9 mouse cellular contexts compared by ENCODE assay signal in the genomic region with DNA sequence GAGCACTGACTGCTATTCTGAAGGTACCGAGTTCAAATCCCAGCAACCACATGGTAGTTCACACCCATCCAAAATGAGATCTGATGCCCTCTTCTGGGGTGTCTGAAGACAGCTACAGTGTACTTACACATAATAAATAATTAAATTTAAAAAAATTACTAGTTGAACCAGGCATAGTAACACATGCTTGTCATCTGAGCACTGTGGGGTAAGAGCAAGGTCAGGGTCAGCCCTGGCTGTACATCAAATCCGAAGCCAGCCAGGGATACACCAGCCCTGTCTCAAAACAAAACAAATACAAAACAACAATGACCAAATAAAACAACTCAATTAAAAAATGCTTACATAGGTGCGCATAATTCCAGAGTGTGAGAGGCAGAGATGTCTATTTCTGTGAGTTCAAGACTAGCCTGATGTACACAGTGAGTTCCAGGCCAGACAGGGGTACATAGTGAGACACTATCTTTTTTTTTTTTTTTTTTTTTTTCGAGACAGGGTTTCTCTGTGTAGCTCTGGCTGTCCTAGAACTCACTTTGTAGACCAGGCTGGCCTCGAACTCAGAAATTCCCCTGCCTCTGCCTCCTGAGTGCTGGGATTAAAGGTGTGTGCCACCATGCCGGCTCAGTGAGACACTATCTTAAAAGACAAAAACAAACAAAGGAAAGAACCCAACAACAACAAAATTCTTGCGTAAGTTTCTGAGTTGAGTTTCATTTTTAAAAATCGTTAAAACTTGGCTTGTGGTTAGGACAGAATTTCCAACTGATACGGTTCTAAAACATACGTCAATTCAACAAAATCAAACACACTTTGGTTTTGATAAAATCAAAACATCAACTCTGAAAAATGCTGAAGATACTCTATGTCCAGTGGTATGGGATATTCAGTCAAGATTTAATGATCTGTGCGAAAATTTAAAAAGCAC. TPM values are rescaled to one million over a fixed set of nuclear protein-coding genes. Genes with fewer than 3 reads are reported as not detected.
A peak's percentile ranks its signal among the peaks of the same experiment; 100 is the strongest.
DNase-seq lines count a peak whose midpoint lies in the region; ATAC-seq and TF ChIP-seq lines count a peak whose summit lies in the region.
"Had no signal": no experiment of that assay in that cellular context is flagged by ENCODE, and none has a peak within 500 bp of the region (broad histone marks: within the 10 kb centered on the region; RNA-seq: fewer than 3 reads in every experiment).

No protein-coding gene starts in this region.

- peaks cover 17% of the 10 kb centered on the region for H3K4me1 ChIP-seq in forebrain, embryonic 13.5 days
- H3K4me1 ChIP-seq in liver, embryonic 16.5 days (ENCODE audit: control insufficient read depth, low read depth, low read length) = peaks cover 40% of the 10 kb centered on the region

- H3ac ChIP-seq in C2C12 (ENCODE audit: control insufficient read depth, insufficient read length, low read depth) = peak overlapping the region; percentile 22

- 91% methylated on average over 11 of the region's 11 CpGs for WGBS in forebrain, embryonic 13.5 days
- WGBS in liver, embryonic 16.5 days (ENCODE audit: insufficient replicate concordance) = 55% methylated on average over 11 of the region's 11 CpGs

- no peak for DNase-seq in gastrocnemius, adult 2 months
- no peak for DNase-seq in gastrocnemius, postnatal 36 days
- DNase-seq in MN1 (ENCODE audit: low spot score) = no peak
- no peak for DNase-seq in layer of hippocampus, adult 8-10 months (ENCODE audit: low spot score in 2 of 2)
- no peak for DNase-seq in right cerebral cortex, adult 18-20 months

- H3K27ac ChIP-seq in gastrocnemius, adult 2 months = peak overlapping the region; percentile 97
- peak overlapping the region; percentile 99; the same call in 1 of the 2 replicates for H3K27ac ChIP-seq in forebrain, embryonic 13.5 days
- H3K27ac ChIP-seq in liver, embryonic 16.5 days (ENCODE audit: low read length) = peak overlapping the region; percentile 95; the same call in 1 of the 2 replicates

- peaks cover 13% of the 10 kb centered on the region for H3K36me3 ChIP-seq in C2C12 (ENCODE audit: control insufficient read depth, insufficient read depth)
- H3K36me3 ChIP-seq in forebrain, embryonic 13.5 days (ENCODE audit: poor library complexity, severe bottlenecking) = peaks cover 12% of the 10 kb centered on the region; the same call in 1 of the 2 replicates
- H3K36me3 ChIP-seq in liver, embryonic 16.5 days (ENCODE audit: control insufficient read depth, insufficient read depth) = no peaks in the 10 kb centered on the region

- H3K79me3 ChIP-seq in C2C12 (ENCODE audit: low read depth) = peaks cover 31% of the 10 kb centered on the region

- TF ChIP-seq CTCF in gastrocnemius, adult 2 months (IDR thresholded peaks at IDR 0.05) = no peak
- no peak for TF ChIP-seq CTCF in C2C12 (IDR thresholded peaks at IDR 0.05; ENCODE audit: control insufficient read depth, insufficient read depth, insufficient read length)

- peak overlapping the region; percentile 97 for H3K9ac ChIP-seq in forebrain, embryonic 13.5 days
- no peak overlapping the region for H3K9ac ChIP-seq in liver, embryonic 16.5 days (ENCODE audit: low read depth, low read length)

- peak overlapping the region; percentile 90 for H3K4me3 ChIP-seq in gastrocnemius, adult 2 months
- peak overlapping the region; percentile 71 for H3K4me3 ChIP-seq in C2C12 (ENCODE audit: insufficient read depth, poor library complexity, severe bottlenecking)
- peak overlapping the region; percentile 96 for H3K4me3 ChIP-seq in forebrain, embryonic 13.5 days
- peak overlapping the region; percentile 96 for H3K4me3 ChIP-seq in liver, embryonic 16.5 days (ENCODE audit: low read depth, low read length)

- no peak for ATAC-seq in forebrain, embryonic 13.5 days
- ATAC-seq in liver, embryonic 16.5 days (ENCODE audit: low read depth) = no peak

- H3K4me2 ChIP-seq in forebrain, embryonic 13.5 days = peak overlapping the region; percentile 92
- peak overlapping the region; percentile 88 for H3K4me2 ChIP-seq in liver, embryonic 16.5 days (ENCODE audit: low read depth, low read length)

- intact Hi-C loops in gastrocnemius, adult 2 months (cut with DNase I) = no loop called here
- intact Hi-C loops in gastrocnemius, postnatal 36 days (cut with DNase I) = no loop called here

- H3K9me3 ChIP-seq in forebrain, embryonic 13.5 days (replicated peaks) = no peaks in the 10 kb centered on the region
- H3K9me3 ChIP-seq in liver, embryonic 16.5 days (replicated peaks; ENCODE audit: control insufficient read depth, low read length) = no peaks in the 10 kb centered on the region

- no peaks in the 10 kb centered on the region for H3K27me3 ChIP-seq in C2C12 (ENCODE audit: control insufficient read depth, insufficient read depth, insufficient read length)
- H3K27me3 ChIP-seq in forebrain, embryonic 13.5 days = 0 out of 2 replicates have a peak, but pooled peaks cover 5% of the 10 kb centered on the region
- no peaks in the 10 kb centered on the region for H3K27me3 ChIP-seq in liver, embryonic 16.5 days (ENCODE audit: control insufficient read depth, insufficient read depth, low read depth, low read length)

- H3K79me2 ChIP-seq in C2C12 (ENCODE audit: control insufficient read depth, insufficient read depth) = peaks cover 47% of the 10 kb centered on the region

TF ChIP-seq in C2C12, 6 proteins besides CTCF, POLR2A, EP300 and RAD21:
- TF ChIP-seq USF1 (IDR thresholded peaks at IDR 0.05; ENCODE audit: low read depth) = no peak
- TF ChIP-seq FOSL1 (IDR thresholded peaks at IDR 0.05; ENCODE audit: insufficient read depth, low read length, poor library complexity, severe bottlenecking) = no peak
- TF ChIP-seq MAX (IDR thresholded peaks at IDR 0.05) = no peak
- TF ChIP-seq CEBPB (IDR thresholded peaks at IDR 0.05; ENCODE audit: low read depth) = peak; percentile 47
- TF ChIP-seq MYOD1 (IDR thresholded peaks at IDR 0.05; ENCODE audit: control insufficient read depth, insufficient read length, low read depth) = no peak

RNA-seq across cellular contexts. Expression of a gene that starts 1.1 kb away (rescaled TPM):
- total RNA-seq in gastrocnemius, adult 2 months (2021) = 1 to 10 TPM; 3.3 to 5.7 TPM
- total RNA-seq in gastrocnemius, postnatal 36 days (2021) = 1 to 10 TPM; 2.9 to 3.8 TPM
- polyA plus RNA-seq in C2C12 (2012; fragmentation: generic; extraction: Trizol) = 6.3 TPM
- 10.6 and 10.7 TPM in 2 replicates for polyA plus RNA-seq in forebrain, embryonic 13.5 days (2015; fragmentation: Nextera tagmentation; extraction: Ambion mirVana)
- 5.6 and 6.4 TPM in 2 replicates for polyA plus RNA-seq in liver, embryonic 16.5 days (2015; fragmentation: Nextera tagmentation; extraction: Ambion mirVana)
- total RNA-seq in layer of hippocampus, adult 8-10 months (2022) = 10 to 100 TPM; 36.1 to 48.6 (median 42.5) TPM

RNA-seq across cellular contexts. Expression of a gene that starts 24.5 kb away (rescaled TPM):
- 10 to 100 TPM; 28.4 to 32.0 TPM for total RNA-seq in gastrocnemius, adult 2 months (2021)
- total RNA-seq in gastrocnemius, postnatal 36 days (2021) = 10 to 100 TPM; 20.6 to 28.1 TPM
- 40.4 TPM for polyA plus RNA-seq in C2C12 (2012; fragmentation: generic; extraction: Trizol)
- polyA plus RNA-seq in forebrain, embryonic 13.5 days (2015; fragmentation: Nextera tagmentation; extraction: Ambion mirVana) = 75.5 and 77.9 TPM in 2 replicates
- 19.4 and 20.3 TPM in 2 replicates for polyA plus RNA-seq in liver, embryonic 16.5 days (2015; fragmentation: Nextera tagmentation; extraction: Ambion mirVana)
- 10 to 100 TPM; 42.1 to 54.8 (median 46.9) TPM for total RNA-seq in layer of hippocampus, adult 8-10 months (2022)

RNA-seq across cellular contexts. Expression of a gene that starts 38.0 kb away (rescaled TPM):
- 10 to 100 TPM; 16.4 to 21.5 TPM for total RNA-seq in gastrocnemius, adult 2 months (2021)
- 10 to 100 TPM; 16.6 to 16.9 TPM for total RNA-seq in gastrocnemius, postnatal 36 days (2021)
- polyA plus RNA-seq in C2C12 (2012; fragmentation: generic; extraction: Trizol) = 209 TPM
- 88.7 and 91.9 TPM in 2 replicates for polyA plus RNA-seq in forebrain, embryonic 13.5 days (2015; fragmentation: Nextera tagmentation; extraction: Ambion mirVana)
- polyA plus RNA-seq in liver, embryonic 16.5 days (2015; fragmentation: Nextera tagmentation; extraction: Ambion mirVana) = 42.9 and 45.3 TPM in 2 replicates
- 10 to 100 TPM; 52.2 to 69.2 (median 59.6) TPM for total RNA-seq in layer of hippocampus, adult 8-10 months (2022)

RNA-seq across cellular contexts. Expression of a gene that starts 45.0 kb away (rescaled TPM):
- not detected for total RNA-seq in gastrocnemius, adult 2 months (2021)
- total RNA-seq in gastrocnemius, postnatal 36 days (2021) = not detected
- polyA plus RNA-seq in C2C12 (2012; fragmentation: generic; extraction: Trizol) = not detected
- not detected in 2 replicates for polyA plus RNA-seq in forebrain, embryonic 13.5 days (2015; fragmentation: Nextera tagmentation; extraction: Ambion mirVana)
- not detected in 2 replicates for polyA plus RNA-seq in liver, embryonic 16.5 days (2015; fragmentation: Nextera tagmentation; extraction: Ambion mirVana)
- total RNA-seq in layer of hippocampus, adult 8-10 months (2022) = not detected
- polyA plus RNA-seq: large intestine, adult 2 months had no signal

RNA-seq across cellular contexts. Expression of a gene that starts 53.0 kb away (rescaled TPM):
- total RNA-seq in gastrocnemius, adult 2 months (2021) = 1 to 10 TPM in 1 of 2 experiments, under 1 TPM in 1; 0.64 to 3.0 TPM
- 1 to 10 TPM; 2.2 to 3.5 TPM for total RNA-seq in gastrocnemius, postnatal 36 days (2021)
- polyA plus RNA-seq in C2C12 (2012; fragmentation: generic; extraction: Trizol) = 4.5 TPM
- 1.6 and 2.1 TPM in 2 replicates for polyA plus RNA-seq in forebrain, embryonic 13.5 days (2015; fragmentation: Nextera tagmentation; extraction: Ambion mirVana)
- 4.1 and 4.9 TPM in 2 replicates for polyA plus RNA-seq in liver, embryonic 16.5 days (2015; fragmentation: Nextera tagmentation; extraction: Ambion mirVana)
- total RNA-seq in layer of hippocampus, adult 8-10 months (2022) = 1 to 10 TPM; 2.8 to 5.0 (median 3.5) TPM

Comparison
In these comparisons a context has a peak if more than half of its experiments do, and no peak if none do; other contexts are left out.
1. RNA of a gene that starts 1.1 kb away (total RNA-seq): 36.1 to 48.6 TPM in layer of hippocampus, adult 8-10 months; 3.3 to 5.7 TPM in gastrocnemius, adult 2 months and 2.9 to 3.8 TPM in gastrocnemius, postnatal 36 days; every median in the first group is over 4 times any median in the second.
2. Peak in every context shown above with its lines, with median percentiles within 50 percentile points of each other: H3K27ac ChIP-seq and H3K4me3 ChIP-seq.